9 mouse cellular contexts compared by ENCODE assay signal in the genomic region with DNA sequence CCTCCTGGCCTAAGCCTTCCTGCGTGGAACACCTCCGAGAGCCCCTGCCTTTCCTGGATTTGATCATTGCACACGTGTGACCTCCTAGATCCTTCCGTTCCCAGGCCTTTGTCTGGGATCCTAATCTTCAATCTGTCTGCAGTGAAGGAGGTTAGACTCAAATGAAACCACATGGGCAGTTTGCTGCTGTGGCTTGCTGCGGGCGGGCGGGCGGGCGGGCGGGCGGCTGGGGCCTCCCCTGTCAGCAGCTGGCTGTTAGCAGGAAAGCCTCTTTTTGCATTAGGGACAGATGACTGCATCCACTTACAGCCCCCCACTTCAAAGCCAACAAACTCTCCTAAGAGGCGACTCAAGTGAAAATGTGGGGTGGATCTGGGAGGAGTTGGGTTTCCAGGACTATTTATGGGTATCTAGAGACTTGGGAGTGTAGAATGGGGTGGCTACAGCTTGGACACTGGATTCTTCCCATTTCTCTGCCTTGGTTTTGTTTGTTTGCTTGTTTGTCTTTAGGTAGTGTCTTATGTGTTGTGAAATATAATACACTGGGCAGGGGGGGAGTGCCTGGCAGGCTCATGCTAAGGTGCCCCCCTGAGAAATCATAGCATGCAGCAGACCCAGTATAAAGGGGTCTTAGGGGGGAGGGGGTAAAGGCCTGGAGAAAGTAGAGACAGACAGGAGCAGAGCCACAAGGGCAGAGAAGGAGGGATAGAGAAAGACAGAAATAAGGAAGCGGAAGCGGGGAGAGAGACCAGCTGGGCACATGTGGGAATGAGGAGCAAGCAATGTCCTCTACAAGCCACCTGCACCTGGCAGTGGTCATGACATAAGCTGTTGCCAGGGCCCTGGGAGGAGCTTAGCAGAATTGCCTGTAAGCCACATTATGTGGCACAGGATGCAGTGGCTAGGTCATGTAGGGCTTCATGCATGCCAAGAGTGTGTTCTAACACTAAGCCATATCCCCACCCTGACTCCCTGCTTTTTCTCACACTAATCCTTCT.
A peak's percentile ranks its signal among the peaks of the same experiment; 100 is the strongest.
DNase-seq lines count a peak whose midpoint lies in the region; ATAC-seq lines count a peak whose summit lies in the region.
"Had no signal": no experiment of that assay in that cellular context is flagged by ENCODE, and none has a peak within 500 bp of the region (broad histone marks: within the 10 kb centered on the region; RNA-seq: fewer than 3 reads in every experiment).

No protein-coding gene starts in this region.

- peaks cover 6% of the 10 kb centered on the region; the same call in 1 of the 2 replicates for H3K4me1 ChIP-seq in lung, embryonic 16.5 days (replicated peaks; ENCODE audit: control insufficient read depth, insufficient read depth, low read length)
- peaks cover 51% of the 10 kb centered on the region for H3K4me1 ChIP-seq in forebrain, embryonic 12.5 days
- peaks cover 68% of the 10 kb centered on the region for H3K4me1 ChIP-seq in limb, embryonic 13.5 days

- H3K36me3 ChIP-seq in lung, embryonic 16.5 days (ENCODE audit: control insufficient read depth, insufficient read depth, low read length) = no peaks in the 10 kb centered on the region
- H3K36me3 ChIP-seq in forebrain, embryonic 12.5 days (replicated peaks) = peaks cover 9% of the 10 kb centered on the region; the same call in 1 of the 2 replicates
- peaks cover 19% of the 10 kb centered on the region for H3K36me3 ChIP-seq in limb, embryonic 13.5 days

- no peak overlapping the region for H3K27ac ChIP-seq in lung, embryonic 16.5 days (ENCODE audit: low read length)
- 0 out of 2 replicates have a peak overlapping the region, but pooled peaks have one; percentile 56 for H3K27ac ChIP-seq in forebrain, embryonic 12.5 days
- H3K27ac ChIP-seq in limb, embryonic 13.5 days = peak overlapping the region; percentile 15; the same call in 1 of the 2 replicates

- no peak overlapping the region for H3K9ac ChIP-seq in lung, embryonic 16.5 days (ENCODE audit: low read length)
- H3K9ac ChIP-seq in forebrain, embryonic 12.5 days = peak overlapping the region; percentile 8; the same call in 1 of the 2 replicates
- H3K9ac ChIP-seq in limb, embryonic 13.5 days = no peak overlapping the region

- ATAC-seq in lung, embryonic 16.5 days (ENCODE audit: low read depth) = peak; percentile 36
- peak; percentile 59 for ATAC-seq in forebrain, embryonic 12.5 days (ENCODE audit: low FRiP score)
- ATAC-seq in limb, embryonic 13.5 days (ENCODE audit: low FRiP score, low read depth) = peak; percentile 63
- no peak for ATAC-seq in erythroid progenitor cell, adult 5-6 weeks (replicated peaks; ENCODE audit: low FRiP score, poor library complexity, severe bottlenecking)

- no peaks in the 10 kb centered on the region for H3K27me3 ChIP-seq in lung, embryonic 16.5 days (ENCODE audit: control insufficient read depth, insufficient read depth, low read depth, low read length)
- no peaks in the 10 kb centered on the region for H3K27me3 ChIP-seq in forebrain, embryonic 12.5 days
- no peaks in the 10 kb centered on the region for H3K27me3 ChIP-seq in limb, embryonic 13.5 days

- no peak for DNase-seq in lung, postnatal 36 days
- peak; percentile 55 for DNase-seq in thymus, postnatal 25 days
- DNase-seq in cerebellum, postnatal 36 days = no peak
- no peak for DNase-seq in urinary bladder, postnatal 10 days (ENCODE audit: low spot score)
- DNase-seq: right cerebral cortex, postnatal 25 days had no signal

- 43% methylated on average over 14 of the region's 14 CpGs for WGBS in lung, embryonic 16.5 days
- WGBS in forebrain, embryonic 12.5 days = 18% methylated on average over 14 of the region's 14 CpGs
- WGBS in limb, embryonic 13.5 days = 18% methylated on average over 14 of the region's 14 CpGs

- H3K4me2 ChIP-seq in lung, embryonic 16.5 days (ENCODE audit: low read depth, low read length) = no peak overlapping the region
- no peak overlapping the region; the same call in 1 of the 2 replicates for H3K4me2 ChIP-seq in forebrain, embryonic 12.5 days
- H3K4me2 ChIP-seq in limb, embryonic 13.5 days (replicated peaks) = peak overlapping the region; percentile 9; the same call in 1 of the 2 replicates

- H3K9me3 ChIP-seq in lung, embryonic 16.5 days (ENCODE audit: control insufficient read depth, low read length) = no peaks in the 10 kb centered on the region
- H3K9me3 ChIP-seq in forebrain, embryonic 12.5 days = no peaks in the 10 kb centered on the region
- no peaks in the 10 kb centered on the region; the same call in 1 of the 2 replicates for H3K9me3 ChIP-seq in limb, embryonic 13.5 days

- H3K4me3 ChIP-seq in lung, embryonic 16.5 days (ENCODE audit: low read length) = no peak overlapping the region
- no peak overlapping the region for H3K4me3 ChIP-seq in forebrain, embryonic 12.5 days (replicated peaks)
- H3K4me3 ChIP-seq in limb, embryonic 13.5 days = no peak overlapping the region
